Mouse (Mus musculus) limb, embryonic 14.5 days (tissue): ENCODE measurements around the gene Fat3. TPM values are rescaled to one million over a fixed set of nuclear protein-coding genes. Genes with fewer than 3 reads are reported as not detected.

Source experiments
- ATAC-seq: fragments of 200-750 bp; cut with Nextera tagmentation; 2 replicates; pipeline ENCODE4 v1.8.0; 2017; ENCODE audit warnings: low read depth, moderate number of reproducible peaks, moderate TSS enrichment; ENCODE audit not compliant: low FRiP score
- DNase-seq: peaks from one replicate; pipeline ENCODE4 v3.0.0-alpha.2; 2015; ENCODE audit warnings: low spot score
- H3K27ac ChIP-seq: fragments of 300-500 bp; sonication (generic); replicated peaks from 2 replicates; pipeline ENCODE4 v1.5.1; 2014; ENCODE audit warnings: low read depth, mild to moderate bottlenecking, low read length, moderate library complexity, mixed read lengths
- H3K27me3 ChIP-seq: fragments of 300-500 bp; sonication (generic); 2 replicates; pipeline ENCODE4 v1.6.1; 2014; ENCODE audit warnings: low read length, mixed read lengths; ENCODE audit not compliant: control insufficient read depth, insufficient read depth
- H3K36me3 ChIP-seq: fragments of 300-500 bp; sonication (generic); 2 replicates; pipeline ENCODE4 v1.6.1; 2014; ENCODE audit warnings: mild to moderate bottlenecking, low read length, moderate library complexity, mixed read lengths; ENCODE audit not compliant: control insufficient read depth, insufficient read depth
- H3K4me1 ChIP-seq: fragments of 300-500 bp; sonication (generic); 2 replicates; pipeline ENCODE4 v1.6.1; 2014; ENCODE audit warnings: antibody characterized with exemption, low read length, mixed read lengths; ENCODE audit not compliant: control insufficient read depth, insufficient read depth
- H3K4me2 ChIP-seq: fragments of 300-500 bp; sonication (generic); replicated peaks from 2 replicates; pipeline ENCODE4 v1.6.1; 2014; ENCODE audit warnings: low read depth, mild to moderate bottlenecking, low read length, moderate library complexity; ENCODE audit not compliant: severe bottlenecking
- H3K4me3 ChIP-seq: fragments of 300-500 bp; sonication (generic); replicated peaks from 2 replicates; pipeline ENCODE4 v1.5.1; 2014; ENCODE audit warnings: low read length
- H3K9ac ChIP-seq: fragments of 300-500 bp; sonication (generic); 2 replicates; pipeline ENCODE4 v1.6.1; 2014; ENCODE audit warnings: mild to moderate bottlenecking, low read depth, low read length, moderate library complexity; ENCODE audit not compliant: severe bottlenecking
- H3K9me3 ChIP-seq: fragments of 300-500 bp; sonication (generic); 2 replicates; pipeline ENCODE4 v1.6.1; 2016; ENCODE audit warnings: low read length; ENCODE audit not compliant: control insufficient read depth
- POLR2A ChIP-seq: fragments of 200-500 bp; IDR thresholded peaks from 2 replicates; pipeline ENCODE4 v1.8.0; 2012; ENCODE audit warnings: inconsistent platforms, mild to moderate bottlenecking, moderate library complexity, borderline replicate concordance; ENCODE audit not compliant: insufficient read depth, insufficient read length; ENCODE audit errors: extremely low read depth
- WGBS: fragments of 180-500 bp; shearing (Covaris S2); extraction: QIAGEN DNeasy Blood & Tissue Kit; methylation state at CpG from one replicate; pipeline ENCODE4 v1.1.7; 2014; 5-methylcytosine and 5-hydroxymethylcytosine counted together
- polyA plus RNA-seq, 2 experiments: library from polyadenylated mRNA; depleted of rRNA in 1 of 2; stranded (reverse) in 1 of 2; unstranded in 1 of 2; fragments of >200 nt; fragmentation: Nextera tagmentation in 1 of 2; extraction: Ambion mirVana in 1 of 2; gene quantifications; 2 replicates each; pipeline versions ENCODE4 v1.2.1 to v1.2.3; 2012 to 2014

Fat3 gene
- polyA plus RNA-seq, 2 experiments = 5.4 to 9.2 TPM

- H3K27ac ChIP-seq = no peak overlapping the region
- H3K4me1 ChIP-seq = no peaks in the 10 kb centered on the region
- DNase-seq (no peak), ATAC-seq (no peak)
- no peaks in the 10 kb centered on the region for H3K36me3 ChIP-seq
- no peaks in the 10 kb centered on the region for H3K9me3 ChIP-seq
- no peak for TF ChIP-seq POLR2A
- 49% methylated on average over 2 of the region's 2 CpGs for WGBS
- no peak overlapping the region for H3K4me3 ChIP-seq
- no peak overlapping the region for H3K9ac ChIP-seq
- no peak overlapping the region for H3K4me2 ChIP-seq
- H3K27me3 ChIP-seq = no peaks in the 10 kb centered on the region
These were observed 225.5 kb downstream of the Fat3 start for GRCm38 (mm10) chr9:16275589-16275988.

- H3K4me2 ChIP-seq = no peak overlapping the region
- H3K36me3 ChIP-seq = no peaks in the 10 kb centered on the region
- H3K9me3 ChIP-seq = no peaks in the 10 kb centered on the region
- ATAC-seq = no peak
- no peak for TF ChIP-seq POLR2A
- H3K27me3 ChIP-seq = no peaks in the 10 kb centered on the region
- DNase-seq = no peak
- H3K4me3 ChIP-seq = no peak overlapping the region
- no peak overlapping the region for H3K9ac ChIP-seq
- no peak overlapping the region for H3K27ac ChIP-seq
- H3K4me1 ChIP-seq = no peaks in the 10 kb centered on the region
- WGBS = 60% methylated on average over 4 of the region's 4 CpGs
These were observed 227.0 kb downstream of the Fat3 start for GRCm38 (mm10) chr9:16274130-16274529.

GRCm38 (mm10) chr9:16272810-16273209 is 228.3 kb downstream of the Fat3 start:
- ATAC-seq (no peak), DNase-seq (no peak)
- no peak for TF ChIP-seq POLR2A
- Histone ChIP-seq H3K4me1 (no peaks in the 10 kb centered on the region), H3K9me3 (no peaks in the 10 kb centered on the region), H3K9ac (no peak overlapping the region), H3K36me3 (no peaks in the 10 kb centered on the region), H3K27me3 (no peaks in the 10 kb centered on the region), H3K4me3 (no peak overlapping the region), H3K27ac (no peak overlapping the region), H3K4me2 (no peak overlapping the region)
- 90% methylated on average over 1 of the region's 1 CpGs for WGBS

- peak; percentile 29 for DNase-seq
- Histone ChIP-seq H3K27ac (no peak overlapping the region), H3K27me3 (no peaks in the 10 kb centered on the region), H3K4me3 (no peak overlapping the region), H3K4me2 (no peak overlapping the region), H3K4me1 (no peaks in the 10 kb centered on the region), H3K36me3 (no peaks in the 10 kb centered on the region), H3K9me3 (no peaks in the 10 kb centered on the region), H3K9ac (no peak overlapping the region)
- no peak for TF ChIP-seq POLR2A
- ATAC-seq = peak; percentile 53; the same call in 1 of the 2 replicates
These were observed 230.3 kb downstream of the Fat3 start for GRCm38 (mm10) chr9:16270768-16271114.

GRCm38 (mm10) chr9:16270056-16270767 is 230.9 kb downstream of the Fat3 start:
- WGBS = 42% methylated on average over 4 of the region's 4 CpGs
- DNase-seq = no peak

More at GRCm38 (mm10) chr9:16270056-16270767, 230.9 kb downstream of the Fat3 start:
- TF ChIP-seq POLR2A = no peak
- Histone ChIP-seq H3K27ac (no peak overlapping the region), H3K4me3 (no peak overlapping the region), H3K9me3 (no peaks in the 10 kb centered on the region), H3K9ac (no peak overlapping the region), H3K4me2 (no peak overlapping the region), H3K4me1 (no peaks in the 10 kb centered on the region), H3K27me3 (no peaks in the 10 kb centered on the region), H3K36me3 (no peaks in the 10 kb centered on the region)
- peak; percentile 19; the same call in 1 of the 2 replicates for ATAC-seq
